Mouse (Mus musculus) G1E (cell line): Measurements from ENCODE around the gene Tspan18.

Experiments
- CTCF ChIP-seq: IDR thresholded peaks from 2 replicates; pipeline ENCODE4 v1.5.1; 2012; ENCODE audit warnings: low read depth, low read length, inconsistent platforms, mixed read lengths
- GATA1 ChIP-seq: IDR thresholded peaks from 2 replicates; pipeline ENCODE4 v1.6.1; 2012; ENCODE audit warnings: borderline replicate concordance, low read length, inconsistent platforms, mixed read lengths
- TAL1 ChIP-seq: conservative IDR thresholded peaks from 2 replicates; pipeline ENCODE4 v1.6.1; 2012; ENCODE audit warnings: low read depth, low read length, inconsistent platforms, mixed read lengths

DNA sequence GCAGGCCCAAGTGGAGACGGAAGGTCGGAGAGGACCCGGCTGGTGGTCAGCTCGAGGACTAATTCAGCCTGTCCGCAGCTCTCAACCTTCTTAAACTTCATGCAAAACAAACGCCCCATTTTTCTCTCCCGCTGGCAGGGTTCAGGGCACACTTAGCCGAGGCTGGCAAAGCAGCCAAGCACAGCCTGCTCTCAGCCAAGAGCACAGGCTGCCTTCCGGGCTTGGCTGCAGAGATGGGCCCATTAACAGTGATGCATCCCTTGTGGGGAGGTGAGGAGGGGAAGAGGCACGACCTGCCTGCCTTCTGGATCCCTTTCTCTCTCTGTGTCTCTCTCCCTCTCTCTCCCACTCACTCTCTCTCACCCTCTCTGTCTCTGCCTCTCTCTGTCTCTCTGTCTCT is 118.5 kb downstream of the Tspan18 start:
- no peak for TF ChIP-seq CTCF
- no peak for TF ChIP-seq GATA1
- TF ChIP-seq TAL1, result no peak
